Mouse (Mus musculus): Measurements from ENCODE around the gene Exosc8. TPM values are rescaled to one million over a fixed set of nuclear protein-coding genes. Genes with fewer than 3 reads are reported as not detected.

The Exosc8 gene
- polyA plus RNA-seq, 1 experiment from 2014 or later: 101 TPM

DNA sequence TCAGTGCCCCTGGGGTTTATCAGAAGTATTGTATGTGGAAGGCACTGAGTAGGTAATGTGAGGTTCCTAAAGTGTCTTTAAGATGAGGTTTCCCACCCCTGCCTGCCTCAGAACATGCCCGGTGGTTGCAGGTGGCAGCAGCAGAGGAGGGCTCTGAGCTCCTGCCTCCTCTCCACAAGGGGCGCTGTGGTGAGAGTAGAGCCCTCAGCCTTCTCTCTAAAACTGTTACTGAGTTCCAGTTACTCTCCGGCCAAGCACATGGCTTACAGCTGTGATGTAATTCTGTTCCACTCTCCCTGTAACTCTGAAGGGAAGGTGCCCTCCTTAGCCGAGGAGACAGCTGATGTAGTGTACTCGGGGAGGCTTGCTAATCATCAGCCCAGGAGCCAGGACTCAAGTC is 10.6 kb upstream of the Exosc8 start:
- DNase-seq (ENCODE audit: low spot score) (peak; percentile 16), ATAC-seq (no peak)
- Histone ChIP-seq H3K9ac (ENCODE audit: low read length) (no peak overlapping the region), H3K4me2 (ENCODE audit: low read length) (no peak overlapping the region), H3K27ac (ENCODE audit: low read depth, low read length) (no peak overlapping the region), H3K36me3 (ENCODE audit: control insufficient read depth, insufficient read depth, low read length) (peaks cover 97% of the 10 kb centered on the region), H3K9me3 (replicated peaks; ENCODE audit: control insufficient read depth, low read length) (no peaks in the 10 kb centered on the region), H3K27me3 (replicated peaks; ENCODE audit: control insufficient read depth, insufficient read depth, low read length) (no peaks in the 10 kb centered on the region), H3K4me3 (ENCODE audit: low read depth, low read length) (no peak overlapping the region), H3K4me1 (ENCODE audit: control insufficient read depth, insufficient read depth, low read length) (no peaks in the 10 kb centered on the region)
- 64% methylated on average over 5 of the region's 5 CpGs for WGBS

- Histone ChIP-seq H3K27ac (ENCODE audit: low read depth, low read length) (no peak overlapping the region), H3K9me3 (replicated peaks; ENCODE audit: control insufficient read depth, low read length) (no peaks in the 10 kb centered on the region), H3K4me3 (ENCODE audit: low read depth, low read length) (no peak overlapping the region), H3K36me3 (ENCODE audit: control insufficient read depth, insufficient read depth, low read length) (peaks cover 84% of the 10 kb centered on the region), H3K4me1 (ENCODE audit: control insufficient read depth, insufficient read depth, low read length) (no peaks in the 10 kb centered on the region), H3K27me3 (replicated peaks; ENCODE audit: control insufficient read depth, insufficient read depth, low read length) (no peaks in the 10 kb centered on the region), H3K9ac (ENCODE audit: low read length) (no peak overlapping the region), H3K4me2 (ENCODE audit: low read length) (no peak overlapping the region)
- no peak for DNase-seq (ENCODE audit: low spot score)
- WGBS: 96% methylated on average over 11 of the region's 11 CpGs
- no peak for ATAC-seq
These were observed 6.8 kb upstream of the Exosc8 start for GRCm38 (mm10) chr3:54741965-54742364.

GRCm38 (mm10) chr3:54737317-54737716 is 2.1 kb upstream of the Exosc8 start:
- Histone ChIP-seq H3K4me3 (ENCODE audit: low read depth, low read length) (no peak overlapping the region), H3K4me2 (ENCODE audit: low read length) (no peak overlapping the region), H3K4me1 (ENCODE audit: control insufficient read depth, insufficient read depth, low read length) (0 out of 2 replicates have a peak, but pooled peaks cover 7% of the 10 kb centered on the region), H3K9ac (ENCODE audit: low read length) (no peak overlapping the region), H3K27me3 (replicated peaks; ENCODE audit: control insufficient read depth, insufficient read depth, low read length) (no peaks in the 10 kb centered on the region), H3K27ac (ENCODE audit: low read depth, low read length) (no peak overlapping the region), H3K36me3 (ENCODE audit: control insufficient read depth, insufficient read depth, low read length) (peaks cover 48% of the 10 kb centered on the region), H3K9me3 (replicated peaks; ENCODE audit: control insufficient read depth, low read length) (no peaks in the 10 kb centered on the region)
- no peak for ATAC-seq
- 96% methylated on average over 8 of the region's 8 CpGs for WGBS
- DNase-seq (ENCODE audit: low spot score): no peak

GRCm38 (mm10) chr3:54736101-54736927 is 1.1 kb upstream of the Exosc8 start:
- peak overlapping the region; percentile 90 for H3K9ac ChIP-seq (ENCODE audit: low read length)
- ATAC-seq: no peak
- H3K4me1 ChIP-seq (ENCODE audit: control insufficient read depth, insufficient read depth, low read length): 0 out of 2 replicates have a peak, but pooled peaks cover 7% of the 10 kb centered on the region
- no peaks in the 10 kb centered on the region for H3K9me3 ChIP-seq (replicated peaks; ENCODE audit: control insufficient read depth, low read length)
- DNase-seq (ENCODE audit: low spot score): peak; percentile 20
- H3K27ac ChIP-seq (ENCODE audit: low read depth, low read length): peak overlapping the region; percentile 98; the same call in 1 of the 2 replicates
- peak overlapping the region; percentile 81 for H3K4me2 ChIP-seq (ENCODE audit: low read length)
- peaks cover 46% of the 10 kb centered on the region for H3K36me3 ChIP-seq (ENCODE audit: control insufficient read depth, insufficient read depth, low read length)
- H3K4me3 ChIP-seq (ENCODE audit: low read depth, low read length): peak overlapping the region; percentile 87
- H3K27me3 ChIP-seq (replicated peaks; ENCODE audit: control insufficient read depth, insufficient read depth, low read length): no peaks in the 10 kb centered on the region
- 57% methylated on average over 18 of the region's 18 CpGs for WGBS

- DNase-seq (ENCODE audit: low spot score) (peak; percentile 93), ATAC-seq (peak; percentile 95)
- Histone ChIP-seq H3K4me2 (ENCODE audit: low read length) (peak overlapping the region; percentile 81), H3K27ac (ENCODE audit: low read depth, low read length) (peak overlapping the region; percentile 98), H3K36me3 (ENCODE audit: control insufficient read depth, insufficient read depth, low read length) (peaks cover 49% of the 10 kb centered on the region), H3K27me3 (replicated peaks; ENCODE audit: control insufficient read depth, insufficient read depth, low read length) (no peaks in the 10 kb centered on the region), H3K9me3 (replicated peaks; ENCODE audit: control insufficient read depth, low read length) (no peaks in the 10 kb centered on the region), H3K4me3 (ENCODE audit: low read depth, low read length) (peak overlapping the region; percentile 87), H3K9ac (ENCODE audit: low read length) (peak overlapping the region; percentile 90), H3K4me1 (ENCODE audit: control insufficient read depth, insufficient read depth, low read length) (0 out of 2 replicates have a peak, but pooled peaks cover 7% of the 10 kb centered on the region)
- under 1% methylated on average over 68 of the region's 84 CpGs for WGBS
These were observed 564 bp downstream of the Exosc8 start for GRCm38 (mm10) chr3:54734411-54735246.

- Histone ChIP-seq H3K9me3 (replicated peaks; ENCODE audit: control insufficient read depth, low read length) (no peaks in the 10 kb centered on the region), H3K4me3 (ENCODE audit: low read depth, low read length) (no peak overlapping the region), H3K9ac (ENCODE audit: low read length) (no peak overlapping the region), H3K27me3 (replicated peaks; ENCODE audit: control insufficient read depth, insufficient read depth, low read length) (no peaks in the 10 kb centered on the region), H3K36me3 (ENCODE audit: control insufficient read depth, insufficient read depth, low read length) (peaks cover 58% of the 10 kb centered on the region), H3K4me1 (ENCODE audit: control insufficient read depth, insufficient read depth, low read length) (0 out of 2 replicates have a peak, but pooled peaks cover 7% of the 10 kb centered on the region), H3K27ac (ENCODE audit: low read depth, low read length) (no peak overlapping the region), H3K4me2 (ENCODE audit: low read length) (no peak overlapping the region)
- DNase-seq (ENCODE audit: low spot score) (no peak), ATAC-seq (no peak)
- WGBS: 97% methylated on average over 4 of the region's 4 CpGs
These were observed 2.8 kb downstream of the Exosc8 start for GRCm38 (mm10) chr3:54732371-54732770.

- Histone ChIP-seq H3K27ac (ENCODE audit: low read depth, low read length) (no peak overlapping the region), H3K9ac (ENCODE audit: low read length) (no peak overlapping the region), H3K4me1 (ENCODE audit: control insufficient read depth, insufficient read depth, low read length) (0 out of 2 replicates have a peak, but pooled peaks cover 7% of the 10 kb centered on the region), H3K9me3 (replicated peaks; ENCODE audit: control insufficient read depth, low read length) (no peaks in the 10 kb centered on the region), H3K4me3 (ENCODE audit: low read depth, low read length) (no peak overlapping the region), H3K36me3 (ENCODE audit: control insufficient read depth, insufficient read depth, low read length) (peaks cover 64% of the 10 kb centered on the region), H3K27me3 (replicated peaks; ENCODE audit: control insufficient read depth, insufficient read depth, low read length) (no peaks in the 10 kb centered on the region), H3K4me2 (ENCODE audit: low read length) (no peak overlapping the region)
- 90% methylated on average over 8 of the region's 8 CpGs for WGBS
- ATAC-seq (no peak), DNase-seq (ENCODE audit: low spot score) (no peak)
These were observed 3.5 kb downstream of the Exosc8 start for GRCm38 (mm10) chr3:54731626-54732150.

DNA sequence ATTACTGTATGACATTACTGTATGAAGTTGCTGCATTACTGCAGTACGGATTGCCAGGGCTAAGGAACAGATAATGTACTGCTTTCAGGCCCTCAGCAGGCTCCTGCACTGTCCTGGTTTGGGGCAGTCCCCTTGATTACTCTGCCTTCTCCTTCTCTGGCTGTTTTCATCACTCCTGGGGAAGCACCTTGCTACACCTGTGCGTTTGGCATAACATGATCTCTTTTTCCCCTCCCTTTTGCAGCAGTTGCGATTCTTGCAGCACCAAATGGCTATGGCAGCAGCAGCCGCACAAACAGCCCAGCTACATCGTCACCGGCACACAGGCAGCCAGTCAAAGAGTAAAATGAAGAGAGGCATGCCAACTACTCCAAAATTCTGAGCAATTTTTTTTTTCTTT is 7.1 kb downstream of the Exosc8 start:
- H3K36me3 ChIP-seq (ENCODE audit: control insufficient read depth, insufficient read depth, low read length): peaks cover 75% of the 10 kb centered on the region
- H3K4me2 ChIP-seq (ENCODE audit: low read length): no peak overlapping the region
- H3K9me3 ChIP-seq (replicated peaks; ENCODE audit: control insufficient read depth, low read length): no peaks in the 10 kb centered on the region
- H3K27me3 ChIP-seq (replicated peaks; ENCODE audit: control insufficient read depth, insufficient read depth, low read length): no peaks in the 10 kb centered on the region
- no peak for ATAC-seq
- no peak overlapping the region for H3K27ac ChIP-seq (ENCODE audit: low read depth, low read length)
- 94% methylated on average over 6 of the region's 6 CpGs for WGBS
- DNase-seq (ENCODE audit: low spot score): no peak
- no peak overlapping the region for H3K4me3 ChIP-seq (ENCODE audit: low read depth, low read length)
- no peak overlapping the region for H3K9ac ChIP-seq (ENCODE audit: low read length)
- no peaks in the 10 kb centered on the region for H3K4me1 ChIP-seq (ENCODE audit: control insufficient read depth, insufficient read depth, low read length)

All from forebrain, embryonic 14.5 days (tissue).